Mouse (Mus musculus) urinary bladder, postnatal 25 days (tissue): ENCODE measurements at regions not wholly inside any gene's neighbourhood (a gene's known extent, or its start where the extent isn't known, plus 50 kb on each side); places are given as distances from the start of the nearest gene placed in this dataset.
A peak's percentile ranks its signal among the peaks of the same experiment; 100 is the strongest.

Experiments
- DNase-seq: peaks from one replicate; pipeline ENCODE4 v3.0.0; 2022; ENCODE audit warnings: low spot score

GRCm38 (mm10) chr8:112212170-112212569 is 197.3 kb upstream of the Gm6793 start:
- DNase-seq: no peak

- DNase-seq: no peak
Measured at GRCm38 (mm10) chr8:112196423-112196822, 181.6 kb upstream of the Gm6793 start.

- no peak for DNase-seq
Measured at GRCm38 (mm10) chr8:112195880-112196279, 181.0 kb upstream of the Gm6793 start.

DNA sequence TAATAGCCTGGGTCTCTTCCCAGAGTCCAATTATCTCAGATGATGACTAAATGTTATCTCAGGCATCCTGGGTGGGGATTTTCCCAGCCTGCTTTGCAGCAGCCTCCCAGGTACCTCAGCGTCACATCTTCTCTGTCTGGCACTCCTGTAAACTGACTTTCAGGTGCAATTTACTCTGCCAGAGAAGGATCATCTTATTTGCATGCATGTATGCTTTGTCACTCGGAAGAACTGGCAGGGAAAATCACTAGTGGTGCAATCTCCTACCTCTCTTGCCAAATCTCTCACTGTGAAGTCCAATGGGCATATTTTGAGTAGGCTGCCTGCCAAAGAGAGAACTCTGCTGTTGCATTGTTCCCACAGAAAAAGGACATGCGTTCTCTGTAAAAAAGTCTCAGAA is 177.0 kb upstream of the Gm6793 start:
- no peak for DNase-seq

- no peak for DNase-seq
Measured at GRCm38 (mm10) chr8:112189698-112190097, 174.9 kb upstream of the Gm6793 start.

DNA sequence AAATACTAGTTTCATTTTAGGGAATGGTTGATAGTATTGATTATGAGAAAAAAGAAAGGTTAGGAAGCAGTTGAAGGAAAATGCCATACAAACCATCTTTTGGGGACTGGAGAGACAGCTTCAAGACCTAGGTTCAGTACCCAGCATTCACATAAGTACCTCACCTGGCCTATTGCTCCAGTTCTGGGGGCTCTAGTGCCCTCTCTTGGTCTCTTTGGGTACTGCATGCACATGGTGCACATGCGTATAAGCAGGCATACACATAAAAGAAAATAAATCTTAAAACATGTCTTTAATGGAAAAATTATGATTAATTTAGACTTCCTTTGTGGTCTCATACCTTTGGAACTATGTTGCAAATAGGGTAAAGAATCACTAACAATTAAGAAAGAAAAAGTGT is 155.3 kb upstream of the Gm6793 start:
- DNase-seq: no peak

- DNase-seq: no peak
Measured at GRCm38 (mm10) chr8:112156656-112157055, 141.8 kb upstream of the Gm6793 start.

GRCm38 (mm10) chr8:112138924-112139323 is 124.1 kb upstream of the Gm6793 start:
- no peak for DNase-seq

DNA sequence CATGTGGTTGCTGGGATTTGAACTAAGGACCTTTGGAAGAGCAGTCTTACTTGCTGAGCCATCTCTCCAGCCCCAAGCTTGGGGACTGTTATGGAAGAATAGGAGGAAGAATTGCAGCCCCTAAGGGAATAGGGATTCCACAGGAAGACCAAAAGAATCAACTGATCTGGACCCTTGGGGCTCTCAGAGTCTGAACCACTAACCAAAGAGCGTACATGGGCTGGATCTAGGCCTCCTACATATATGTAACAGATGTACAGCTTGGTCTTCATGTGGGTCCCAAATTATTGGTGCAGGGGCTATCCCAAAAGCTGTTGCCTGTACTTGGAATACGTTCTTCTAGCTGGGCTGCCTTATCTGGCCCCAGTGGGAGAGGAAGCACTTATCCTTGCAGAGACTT is 115.4 kb upstream of the Gm6793 start:
- DNase-seq: no peak

- DNase-seq: peak; percentile 9
Measured at GRCm38 (mm10) chr8:112128833-112129518, 114.1 kb upstream of the Gm6793 start.

DNA sequence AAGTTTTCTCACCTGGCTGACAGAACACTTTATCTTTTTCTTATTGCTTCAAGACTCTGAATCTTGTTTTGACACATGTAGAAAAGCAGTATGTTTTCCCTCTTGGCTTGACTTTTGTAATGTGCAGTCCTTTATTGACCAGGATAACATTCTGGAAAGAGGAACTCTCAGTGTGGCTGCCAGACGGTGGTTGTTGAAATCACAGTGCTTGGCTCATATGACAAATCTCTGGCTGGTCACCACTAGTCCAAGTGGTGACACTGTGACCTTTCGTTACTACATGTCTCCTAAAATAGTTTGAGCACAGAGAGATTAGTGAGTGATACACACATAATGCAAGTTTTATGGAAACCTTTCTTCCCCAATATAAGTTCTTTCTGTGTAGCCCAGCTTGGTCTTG is 97.1 kb upstream of the Gm6793 start:
- no peak for DNase-seq

- no peak for DNase-seq
Measured at GRCm38 (mm10) chr8:112097883-112098635, 83.2 kb upstream of the Gm6793 start.

DNA sequence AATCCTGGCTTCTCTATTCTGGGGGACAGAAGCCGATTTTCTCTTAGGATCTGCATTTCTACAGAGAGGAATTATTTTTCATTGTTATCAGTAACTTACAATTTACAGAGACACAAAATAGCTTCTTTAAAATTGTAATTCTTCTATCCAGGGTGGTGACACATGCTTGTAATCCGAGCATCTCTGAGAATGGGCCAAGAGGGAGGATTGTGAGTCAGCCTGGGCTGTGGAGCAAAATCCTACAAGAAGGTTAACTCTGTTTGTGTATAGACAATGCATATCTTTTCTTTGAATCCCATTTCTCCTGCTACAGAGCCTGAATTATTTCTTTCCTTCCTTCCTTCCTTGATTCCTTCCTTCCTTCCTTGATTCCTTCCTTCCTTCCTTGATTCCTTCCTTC is 80.0 kb upstream of the Gm6793 start:
- no peak for DNase-seq

GRCm38 (mm10) chr8:112093554-112093953 is 78.7 kb upstream of the Gm6793 start:
- no peak for DNase-seq

DNA sequence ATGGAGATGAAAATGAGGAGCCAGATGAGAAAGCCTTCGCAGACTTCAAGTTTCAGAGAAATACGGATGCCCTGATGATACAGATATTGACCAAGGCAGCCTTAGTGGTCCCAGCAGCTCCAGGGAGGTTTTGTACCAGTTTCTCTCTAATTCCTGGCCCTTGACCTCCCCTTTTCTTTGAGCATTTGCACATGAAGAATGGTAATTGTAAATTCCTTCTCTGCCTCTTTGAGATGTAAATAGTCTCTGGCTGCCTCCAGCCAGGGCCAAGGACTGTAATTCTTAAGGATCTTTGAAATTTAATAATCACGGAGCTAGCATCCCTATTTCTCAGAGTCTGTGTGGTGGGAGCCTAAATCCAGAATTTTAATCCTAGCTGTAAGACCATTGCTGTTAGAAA is 78.0 kb upstream of the Gm6793 start:
- no peak for DNase-seq

- no peak for DNase-seq
Measured at GRCm38 (mm10) chr8:112078621-112079020, 63.8 kb upstream of the Gm6793 start.

GRCm38 (mm10) chr8:112072205-112072604 is 57.4 kb upstream of the Gm6793 start:
- no peak for DNase-seq

DNA sequence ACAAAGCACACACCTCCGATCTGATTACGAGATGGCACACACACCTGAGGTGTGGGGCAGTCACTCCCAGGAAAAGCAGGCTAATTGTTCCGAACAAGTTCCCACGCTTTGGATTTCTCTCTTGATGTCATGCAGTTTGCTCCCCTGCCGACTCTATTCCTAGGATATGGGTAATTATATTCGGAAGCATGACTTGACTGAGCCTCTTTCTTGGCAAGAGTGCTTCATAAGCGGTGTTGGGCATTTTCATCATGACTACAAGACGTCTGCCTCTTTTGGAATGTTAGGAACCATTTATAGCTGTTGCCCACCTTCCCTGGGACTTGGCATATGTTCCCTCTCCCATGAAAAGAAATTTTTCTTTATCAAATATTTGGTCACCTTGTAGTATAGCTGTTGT is 55.4 kb upstream of the Gm6793 start:
- DNase-seq: no peak
